Mouse (Mus musculus) cerebellum, adult 18-20 months (tissue): ENCODE data around the gene Tgds.
"Not testable (repeated sequence)": the region's sequence is repeated elsewhere in the genome, so short reads cannot be mapped to it uniquely, and the experiment has no call there.

Source experiments
- DNase-seq, 2 experiments: peaks; one replicate each; pipeline ENCODE4 v3.0.0; 2021

The Tgds gene

GRCm38 (mm10) chr14:118131931-118132641 lies 469 bp downstream of the Tgds start:
- DNase-seq = no peak

DNA sequence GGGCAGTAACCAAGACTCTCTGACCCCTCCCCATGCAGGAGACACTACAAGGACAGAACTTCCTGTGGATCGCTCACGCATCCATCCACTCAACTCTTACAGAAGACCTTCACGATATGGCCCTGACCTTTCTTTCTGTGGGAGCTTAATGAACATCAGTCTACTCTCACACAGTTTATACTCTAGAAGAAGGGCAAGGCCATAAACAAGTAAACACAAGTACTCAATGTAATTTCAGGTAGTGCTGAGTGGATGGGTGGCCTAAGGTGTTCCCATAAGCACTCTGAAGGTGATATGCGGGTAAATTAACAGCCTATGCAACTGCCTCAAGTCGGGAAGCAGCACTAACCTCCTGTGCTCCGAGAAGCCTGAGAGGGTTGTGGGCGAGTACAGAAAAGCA lies 1.1 kb downstream of the Tgds start:
- DNase-seq = no peak

- no peak for DNase-seq
Measured at GRCm38 (mm10) chr14:118126301-118126700, 6.3 kb downstream of the Tgds start.

DNA sequence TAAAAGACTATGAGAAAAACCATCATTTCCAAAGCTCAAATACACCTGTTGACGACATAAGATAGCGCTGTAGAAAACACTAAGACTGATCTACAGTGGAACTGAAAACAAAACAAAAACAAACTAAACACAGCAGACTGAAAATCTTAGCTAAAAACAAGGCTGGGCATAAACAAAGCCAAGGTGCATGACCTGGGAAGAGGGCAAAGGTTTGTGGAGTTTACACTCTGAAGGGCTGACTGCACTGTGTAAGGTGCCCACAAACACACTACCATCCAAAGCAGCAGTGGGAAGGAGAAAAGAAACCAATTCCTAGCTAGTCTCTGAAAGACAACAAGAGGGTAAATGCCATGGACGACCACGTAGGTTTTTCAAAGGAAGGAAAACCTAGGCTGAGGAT lies 7.8 kb downstream of the Tgds start:
- DNase-seq = no peak

GRCm38 (mm10) chr14:118124129-118124528 lies 8.4 kb downstream of the Tgds start:
- DNase-seq = no peak

DNA sequence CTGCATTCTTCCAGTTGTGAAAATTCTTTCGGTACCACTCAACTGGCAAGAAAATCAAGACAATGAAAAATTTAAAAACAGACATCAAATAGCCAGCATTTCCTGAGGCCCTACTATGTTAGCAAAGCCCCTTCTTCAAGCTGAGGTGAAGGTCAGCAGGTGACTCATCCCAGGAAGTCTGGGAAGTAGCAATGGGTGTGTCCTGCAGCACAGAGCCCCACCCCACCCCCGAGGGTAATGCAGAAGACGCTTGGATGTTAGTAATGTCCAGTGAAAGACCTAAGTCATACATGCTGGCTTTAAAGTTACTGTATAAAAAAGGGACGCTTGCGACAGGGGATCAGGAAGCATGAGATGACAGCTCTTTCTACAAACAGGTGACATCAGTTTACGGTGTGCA lies 19.4 kb downstream of the Tgds start:
- DNase-seq = no peak

- DNase-seq = not testable (repeated sequence)
Measured at GRCm38 (mm10) chr14:118107479-118107878, 25.1 kb downstream of the Tgds start.

DNA sequence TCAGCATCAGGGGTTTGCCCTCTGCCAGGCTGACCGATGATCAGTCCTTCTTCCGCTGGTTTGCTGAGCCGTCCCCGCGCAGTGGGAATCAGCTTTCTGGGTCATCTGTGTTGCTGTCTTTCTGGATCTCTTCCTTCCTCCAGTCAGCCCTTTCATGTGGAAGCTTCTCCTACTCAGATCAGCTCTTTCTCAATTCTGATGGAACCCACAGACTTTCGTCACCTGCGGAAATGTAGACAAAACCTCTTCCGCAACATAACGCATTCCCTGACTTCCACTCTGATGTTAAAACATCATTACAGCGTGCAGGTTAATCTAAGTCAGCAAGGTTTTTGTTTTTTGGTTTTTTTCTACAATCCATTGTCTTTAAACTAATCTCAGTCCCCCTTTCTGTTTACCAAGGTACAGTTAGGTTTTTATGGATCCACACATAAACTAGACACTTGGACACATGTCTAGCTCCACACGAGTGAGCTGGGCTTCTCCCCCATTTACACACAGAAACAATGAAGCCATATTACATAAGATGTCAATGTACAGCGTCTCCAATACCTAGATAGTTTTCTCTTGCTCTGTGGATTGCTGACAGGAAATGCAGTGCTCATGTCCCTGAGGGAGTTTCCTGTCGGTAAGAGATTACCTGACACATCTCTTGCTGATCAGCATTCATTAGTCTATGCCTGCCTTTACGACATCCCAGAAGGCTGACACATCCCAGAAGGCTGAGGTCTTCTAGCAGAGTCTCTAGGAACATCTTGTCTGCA lies 31.1 kb downstream of the Tgds start:
- DNase-seq = no peak

GRCm38 (mm10) chr14:118098265-118098664 lies 34.3 kb downstream of the Tgds start:
- no peak for DNase-seq

GRCm38 (mm10) chr14:118089806-118090392 lies 42.7 kb downstream of the Tgds start:
- DNase-seq = peak in 1 of 2 experiments; percentile 22

DNA sequence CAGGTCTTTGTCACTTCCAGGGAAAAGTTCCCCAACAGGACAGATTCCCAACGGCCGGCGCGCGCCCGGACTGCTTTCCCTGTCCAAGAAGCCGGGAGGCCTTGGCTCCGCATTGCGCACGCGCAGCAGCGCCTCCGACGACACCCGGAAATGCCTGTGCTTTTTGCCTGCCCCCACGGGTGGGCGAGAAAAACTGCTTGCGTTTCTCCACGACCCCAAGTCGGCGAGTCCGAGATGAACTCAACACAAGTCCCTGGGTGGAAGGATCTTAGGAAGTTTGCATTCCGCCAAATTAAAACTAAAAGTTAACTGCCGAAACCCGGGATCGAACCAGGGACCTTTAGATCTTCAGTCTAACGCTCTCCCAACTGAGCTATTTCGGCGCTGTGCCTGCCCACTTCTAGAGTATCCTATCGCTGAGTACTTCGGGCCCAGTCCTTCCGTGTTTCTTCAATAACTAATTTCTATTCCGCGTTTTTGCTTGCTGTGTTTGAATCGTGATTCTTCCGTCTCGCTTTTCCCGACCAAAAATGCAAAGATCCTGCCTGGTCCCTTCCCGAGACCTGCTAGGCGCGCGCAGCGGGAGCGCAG lies 43.2 kb downstream of the Tgds start:
- peak; percentile 77 to 85 for DNase-seq

- DNase-seq = peak in 1 of 2 experiments; percentile 17
Measured at GRCm38 (mm10) chr14:118088437-118089207, 43.9 kb downstream of the Tgds start.

GRCm38 (mm10) chr14:118086271-118087035 lies 46.1 kb downstream of the Tgds start:
- DNase-seq = no peak

DNA sequence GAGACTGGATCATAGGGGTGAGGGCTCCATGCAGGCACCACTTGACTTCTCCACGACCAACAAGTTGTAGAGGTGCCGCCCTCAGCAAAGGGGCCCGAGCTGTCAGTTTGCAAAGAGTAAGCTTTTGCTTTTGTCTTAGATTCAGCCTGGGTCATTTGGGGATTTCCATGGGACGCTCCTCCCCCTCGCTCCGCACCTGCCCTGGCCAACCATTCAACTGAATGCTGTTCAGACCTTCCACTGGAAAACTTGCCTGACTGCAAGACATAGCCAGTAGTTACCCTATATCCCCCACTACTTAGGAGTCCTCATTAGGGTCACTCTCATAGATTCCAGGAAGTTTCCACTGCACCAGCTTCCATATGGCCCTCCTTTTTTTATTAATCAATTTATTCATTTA lies 48.7 kb downstream of the Tgds start:
- no peak for DNase-seq

- DNase-seq = no peak
Measured at GRCm38 (mm10) chr14:118080606-118081005, 51.9 kb downstream of the Tgds start.

DNA sequence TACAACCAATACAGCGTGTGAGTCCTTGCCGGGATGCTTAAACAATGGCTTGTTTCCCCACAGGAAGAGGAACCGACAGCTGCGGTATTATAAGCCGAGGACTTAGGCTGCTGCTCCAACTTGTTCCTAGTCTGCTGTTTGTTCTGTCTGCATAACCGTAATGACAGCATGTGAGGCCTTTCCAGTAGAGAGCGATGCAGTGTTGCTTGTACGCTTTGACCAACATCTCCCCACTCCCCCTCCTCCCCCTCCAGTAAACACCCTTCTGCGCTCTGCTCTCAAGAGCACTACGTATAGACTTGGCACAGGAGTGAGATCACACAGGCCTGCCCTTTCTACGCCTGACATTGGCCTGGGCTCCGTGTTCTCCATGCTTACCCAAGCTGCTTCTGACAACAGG lies 62.5 kb downstream of the Tgds start:
- DNase-seq = no peak

DNA sequence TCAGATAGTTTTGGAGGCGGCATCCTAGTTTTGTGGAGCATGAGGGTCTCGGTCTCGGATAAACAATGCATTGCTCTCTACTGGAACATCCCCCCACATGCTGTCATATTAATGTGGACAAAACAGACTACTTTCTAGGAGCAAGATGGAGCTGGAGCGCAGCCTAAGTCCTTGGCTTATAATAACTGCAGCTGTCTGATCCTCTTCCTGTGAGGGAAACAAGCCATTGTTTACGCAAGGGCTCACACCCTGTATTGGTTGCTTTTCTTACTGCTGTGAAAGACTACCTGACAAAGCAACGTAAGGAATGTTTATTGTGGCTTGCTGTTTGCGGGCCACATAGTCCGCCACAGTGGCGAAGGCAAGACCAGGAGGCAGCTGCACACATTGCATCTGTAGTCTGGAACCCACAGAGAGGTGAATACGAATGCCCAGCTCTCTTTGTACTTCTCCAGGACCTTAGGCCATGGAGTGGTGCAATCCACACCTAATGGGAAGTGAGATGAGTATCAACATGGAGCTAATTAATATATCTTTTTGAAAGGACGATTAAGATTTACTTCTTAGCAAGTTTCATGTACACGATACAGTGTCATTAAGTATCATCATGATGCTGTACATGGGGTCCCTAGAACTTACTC lies 63.0 kb downstream of the Tgds start:
- no peak for DNase-seq
